ENCODE assay signal across 9 mouse cellular contexts in genomic region chr3:136836319-136837193, GRCm38 (mm10).
DNase-seq lines count a peak whose midpoint lies in the region; ATAC-seq lines count a peak whose summit lies in the region.
"Had no signal": no experiment of that assay in that cellular context is flagged by ENCODE, and none has a peak within 500 bp of the region (broad histone marks: within the 10 kb centered on the region; RNA-seq: fewer than 3 reads in every experiment).

No protein-coding gene starts in this region.

- H3K36me3 ChIP-seq in intestine, embryonic 15.5 days, result no peaks in the 10 kb centered on the region
- no peaks in the 10 kb centered on the region for H3K36me3 ChIP-seq in stomach, embryonic 16.5 days (ENCODE audit: control insufficient read depth, insufficient read depth, low read length)
- H3K36me3 ChIP-seq: limb, embryonic 15.5 days had no signal

- H3K4me1 ChIP-seq in intestine, embryonic 15.5 days (replicated peaks), result peaks cover 13% of the 10 kb centered on the region
- H3K4me1 ChIP-seq in stomach, embryonic 16.5 days (ENCODE audit: control insufficient read depth, insufficient read depth, low read length), result peaks cover 19% of the 10 kb centered on the region

- H3K4me3 ChIP-seq in intestine, embryonic 15.5 days (replicated peaks), result no peak overlapping the region
- no peak overlapping the region for H3K4me3 ChIP-seq in stomach, embryonic 16.5 days (replicated peaks; ENCODE audit: low read length)
- H3K4me3 ChIP-seq: limb, embryonic 15.5 days had no signal

- WGBS in intestine, embryonic 15.5 days, result 52% methylated on average over 17 of the region's 17 CpGs
- 51% methylated on average over 17 of the region's 17 CpGs for WGBS in stomach, embryonic 16.5 days

- H3K27ac ChIP-seq in intestine, embryonic 15.5 days, result no peak overlapping the region
- peak overlapping the region; percentile 57; the same call in 1 of the 2 replicates for H3K27ac ChIP-seq in stomach, embryonic 16.5 days (ENCODE audit: low read length)
- H3K27ac ChIP-seq: limb, embryonic 15.5 days had no signal

- H3K4me2 ChIP-seq in intestine, embryonic 15.5 days (replicated peaks), result peak overlapping the region; percentile 39
- 0 out of 2 replicates have a peak overlapping the region, but pooled peaks have one; percentile 25 for H3K4me2 ChIP-seq in stomach, embryonic 16.5 days (ENCODE audit: low read depth, low read length)
- H3K4me2 ChIP-seq: limb, embryonic 15.5 days had no signal

- no peaks in the 10 kb centered on the region for H3K27me3 ChIP-seq in intestine, embryonic 15.5 days (replicated peaks)
- no peaks in the 10 kb centered on the region for H3K27me3 ChIP-seq in stomach, embryonic 16.5 days (ENCODE audit: control insufficient read depth, insufficient read depth, low read length)
- H3K27me3 ChIP-seq: limb, embryonic 15.5 days had no signal

- H3K9me3 ChIP-seq in intestine, embryonic 15.5 days, result no peaks in the 10 kb centered on the region
- no peaks in the 10 kb centered on the region for H3K9me3 ChIP-seq in stomach, embryonic 16.5 days (replicated peaks; ENCODE audit: control insufficient read depth, low read length)
- H3K9me3 ChIP-seq: limb, embryonic 15.5 days had no signal

- DNase-seq in embryo, embryonic 10.5 days (ENCODE audit: low spot score), result peak; percentile 15
- no peak for DNase-seq in embryo, embryonic 10 days (ENCODE audit: low spot score)
- peak; percentile 26 for DNase-seq in retina, embryonic 14.5 days (ENCODE audit: low spot score)
- no peak for DNase-seq in retina, postnatal 1 day
- no peak for DNase-seq in cerebellum, adult 9-10 months

- peak; percentile 91 for ATAC-seq in intestine, embryonic 15.5 days
- ATAC-seq in stomach, embryonic 16.5 days (ENCODE audit: insufficient read depth, low FRiP score), result peak; percentile 78; the same call in 1 of the 2 replicates
- ATAC-seq in activated CD4-positive, CD25-positive, alpha-beta regulatory T cell, adult 4 months, result no peak

- no peak overlapping the region for H3K9ac ChIP-seq in intestine, embryonic 15.5 days
- H3K9ac ChIP-seq in stomach, embryonic 16.5 days (ENCODE audit: low read length), result no peak overlapping the region; the same call in 1 of the 2 replicates
- H3K9ac ChIP-seq: limb, embryonic 15.5 days had no signal

Comparison
In these comparisons a context has a peak if more than half of its experiments do, and no peak if none do; other contexts are left out.
1. DNase-seq: peak in embryo, embryonic 10.5 days (single experiment) and retina, embryonic 14.5 days (single experiment); none in embryo, embryonic 10 days (single experiment), retina, postnatal 1 day (single experiment) and cerebellum, adult 9-10 months (single experiment).